Mouse (Mus musculus) heart, adult 2 months (tissue): ENCODE measurements around the gene Msantd2.

Experiments used
- CTCF ChIP-seq: fragments of 200-600 bp; IDR thresholded peaks from 2 replicates; pipeline ENCODE4 v1.8.1; 2022; ENCODE audit warnings: antibody characterized with exemption, mild to moderate bottlenecking, moderate library complexity
- EP300 ChIP-seq: fragments of 200-500 bp; IDR thresholded peaks from 2 replicates; pipeline ENCODE4 v1.6.1; 2011; ENCODE audit warnings: low read depth, low read length, control low read depth; ENCODE audit not compliant: insufficient read depth
- POLR2A ChIP-seq: fragments of 200-500 bp; IDR thresholded peaks from 2 replicates; pipeline ENCODE4 v1.6.1; 2011; ENCODE audit warnings: mild to moderate bottlenecking, low read depth, low read length, control low read depth; ENCODE audit not compliant: insufficient read depth

DNA sequence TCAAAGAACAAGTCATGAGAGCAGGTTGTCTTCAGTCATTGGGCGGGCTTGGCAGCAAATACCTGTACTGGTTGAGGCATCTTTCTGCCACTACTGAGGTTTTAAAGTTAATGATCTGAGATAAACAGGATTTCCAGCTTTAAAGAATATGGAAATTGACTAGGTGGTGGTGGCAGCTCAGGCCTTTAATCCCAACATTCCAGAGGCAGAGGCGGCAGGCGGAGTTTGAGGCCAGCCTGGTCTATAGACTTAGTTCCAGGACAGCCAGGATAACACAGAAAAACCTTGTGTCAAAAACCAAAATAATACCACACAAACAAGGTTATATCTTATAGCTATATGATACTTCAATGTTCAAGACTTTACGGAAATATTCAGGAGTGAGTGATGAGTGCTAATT, 1.1 kb upstream of the Msantd2 start:
- no peak for TF ChIP-seq POLR2A
- TF ChIP-seq CTCF, result no peak
- no peak for TF ChIP-seq EP300
